Mouse (Mus musculus): ENCODE results near the gene Nmnat3. TPM values are rescaled to one million over a fixed set of nuclear protein-coding genes. Genes with fewer than 3 reads are reported as not detected.

The Nmnat3 gene
- total RNA-seq, 2 experiments from 2014 or later = 1.1 to 1.6 TPM

- DNase-seq = no peak
Observed at GRCm38 (mm10) chr9:98424291-98424690, 137.1 kb downstream of the Nmnat3 start.

- no peak for DNase-seq
Observed at GRCm38 (mm10) chr9:98424725-98425210, 137.5 kb downstream of the Nmnat3 start.

- no peak for DNase-seq
Observed at GRCm38 (mm10) chr9:98425351-98425880, 138.2 kb downstream of the Nmnat3 start.

- no peak for DNase-seq
Observed at GRCm38 (mm10) chr9:98427906-98428517, 140.8 kb downstream of the Nmnat3 start.

- DNase-seq = no peak
Observed at GRCm38 (mm10) chr9:98428783-98429182, 141.5 kb downstream of the Nmnat3 start.

GRCm38 (mm10) chr9:98429806-98430205 is 142.6 kb downstream of the Nmnat3 start:
- no peak for DNase-seq

GRCm38 (mm10) chr9:98430528-98430927 is 143.3 kb downstream of the Nmnat3 start:
- no peak for DNase-seq

GRCm38 (mm10) chr9:98433021-98433420 is 145.8 kb downstream of the Nmnat3 start:
- DNase-seq = no peak

- DNase-seq = no peak
Observed at GRCm38 (mm10) chr9:98433956-98434588, 146.8 kb downstream of the Nmnat3 start.

GRCm38 (mm10) chr9:98437819-98438218 is 150.6 kb downstream of the Nmnat3 start:
- no peak for DNase-seq

- DNase-seq = no peak
Observed at GRCm38 (mm10) chr9:98439091-98439490, 151.9 kb downstream of the Nmnat3 start.

- DNase-seq = peak in 1 of 2 experiments; percentile 12
Observed at GRCm38 (mm10) chr9:98442638-98443037, 155.4 kb downstream of the Nmnat3 start.

- DNase-seq = no peak
Observed at GRCm38 (mm10) chr9:98445359-98446149, 158.3 kb downstream of the Nmnat3 start.

- no peak for DNase-seq
Observed at GRCm38 (mm10) chr9:98450976-98451375, 163.7 kb downstream of the Nmnat3 start.

- no peak for DNase-seq
Observed at GRCm38 (mm10) chr9:98466709-98467108, 179.5 kb downstream of the Nmnat3 start.

Other genes starting within 250 kb of the Nmnat3 start
- 1 to 10 TPM; 3.5 to 5.8 TPM for gene Rbp1, start 135.5 kb downstream of the Nmnat3 start, total RNA-seq (2021)
- not detected for gene Rbp2, start 198.7 kb downstream of the Nmnat3 start, total RNA-seq (2021)

Measured in layer of hippocampus, postnatal 36 days (tissue).